Mouse (Mus musculus): Measurements from ENCODE around the gene Coro6.

- TF ChIP-seq CTCF (IDR thresholded peaks at IDR 0.05; ENCODE audit: low read depth, low read length) (no peak), POLR2A (IDR thresholded peaks at IDR 0.05; ENCODE audit: borderline replicate concordance, low read depth, low read length) (no peak)
Measured at GRCm38 (mm10) chr11:77492311-77492871, 30.2 kb downstream of the Coro6 start.
